Mouse (Mus musculus): ENCODE data around the gene 1700030J22Rik.

- TF ChIP-seq CTCF (IDR thresholded peaks at IDR 0.05; ENCODE audit: borderline replicate concordance, insufficient read depth, low read depth, low read length) (no peak), POLR2A (IDR thresholded peaks at IDR 0.05; ENCODE audit: borderline replicate concordance, insufficient read depth, low read length) (no peak)
Measured at GRCm38 (mm10) chr8:117019323-117020275, 40.8 kb upstream of the 1700030J22Rik start.

All from cerebellum, adult 2 months (tissue).